Mouse (Mus musculus) heart, postnatal 0 days (tissue): ENCODE measurements at regions not wholly inside any gene's neighbourhood (a gene's known extent, or its start where the extent isn't known, plus 50 kb on each side); places are given as distances from the start of the nearest gene placed in this dataset.

Experiments used
- CTCF ChIP-seq: IDR thresholded peaks from 2 replicates; pipeline ENCODE4 v1.5.1; 2016; ENCODE audit warnings: antibody characterized with exemption, control low read depth, low read depth
- EP300 ChIP-seq: IDR thresholded peaks from 2 replicates; pipeline ENCODE4 v1.6.1; 2016; ENCODE audit warnings: antibody characterized with exemption, low read depth

- TF ChIP-seq CTCF (no peak), EP300 (no peak)
Measured at GRCm38 (mm10) chr3:37842289-37842688, 118.0 kb upstream of the Gm5148 start.
